Mouse (Mus musculus): ENCODE data around the gene Phip. TPM values are rescaled to one million over a fixed set of nuclear protein-coding genes. Genes with fewer than 3 reads are reported as not detected.

The Phip gene
- polyA plus RNA-seq, 1 experiment from 2014 or later = 63.6 TPM

DNA sequence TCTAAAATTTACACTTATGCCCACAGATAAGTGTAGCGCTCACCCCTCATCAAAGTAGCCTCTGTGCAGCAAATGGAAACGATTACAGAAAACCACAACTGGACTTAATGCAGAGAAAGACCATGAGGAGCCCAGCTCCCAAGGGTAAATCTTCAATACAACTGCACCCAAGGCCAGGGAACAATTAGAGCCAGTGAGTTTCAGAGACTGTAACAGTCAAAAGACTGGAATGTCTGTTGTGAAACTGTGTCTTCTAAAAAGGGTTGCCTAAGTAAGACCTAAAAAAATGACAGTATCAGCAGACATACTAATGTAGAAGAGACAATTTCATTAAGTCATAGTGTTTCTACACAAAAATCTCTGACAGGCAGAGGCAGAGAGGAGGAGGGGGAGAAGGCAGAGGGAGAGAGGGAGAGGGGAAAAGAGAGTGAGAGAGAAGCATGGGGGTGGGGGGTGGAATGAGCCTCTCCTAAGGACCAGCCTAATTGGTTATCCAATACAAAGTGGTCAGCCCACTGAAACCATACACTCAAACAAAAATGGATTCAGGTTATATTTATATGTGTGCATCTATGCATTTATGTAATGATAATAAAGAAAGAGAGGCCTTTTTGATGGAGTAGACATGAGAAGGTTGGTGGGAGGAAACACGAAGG is 113.4 kb downstream of the Phip start:
- WGBS = 84% methylated on average over 3 of the region's 3 CpGs
- H3K9ac ChIP-seq = no peak overlapping the region
- H3K9me3 ChIP-seq = no peaks in the 10 kb centered on the region
- no peaks in the 10 kb centered on the region for H3K27me3 ChIP-seq (replicated peaks)
- no peaks in the 10 kb centered on the region for H3K4me1 ChIP-seq
- peak overlapping the region; percentile 9; the same call in 1 of the 2 replicates for H3K27ac ChIP-seq
- no peak overlapping the region for H3K4me3 ChIP-seq (replicated peaks)
- no peak for ATAC-seq (ENCODE audit: insufficient read depth, low FRiP score, low read depth)
- no peaks in the 10 kb centered on the region for H3K36me3 ChIP-seq
- H3K4me2 ChIP-seq = no peak overlapping the region

DNA sequence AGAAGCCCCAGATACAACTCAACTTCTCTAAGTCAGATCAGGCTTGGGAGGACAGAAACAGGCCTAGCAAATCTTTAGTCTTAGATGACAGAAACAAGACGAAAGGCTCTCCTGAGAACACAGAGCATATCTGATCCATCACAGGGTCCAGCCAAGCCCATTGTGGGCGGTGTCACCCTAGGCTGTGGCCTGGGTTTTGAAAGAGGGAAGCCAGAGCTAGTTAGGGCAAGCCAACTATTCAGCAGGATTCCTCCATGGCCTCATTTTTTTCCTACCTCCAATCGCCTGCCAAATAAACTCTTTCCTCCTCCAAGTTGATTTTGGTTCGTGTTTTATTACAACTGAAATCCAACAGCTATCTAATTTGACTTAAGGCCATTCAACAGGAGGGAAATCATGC is 114.0 kb downstream of the Phip start:
- peak overlapping the region; percentile 9; the same call in 1 of the 2 replicates for H3K27ac ChIP-seq
- H3K4me2 ChIP-seq = no peak overlapping the region
- ATAC-seq (ENCODE audit: insufficient read depth, low FRiP score, low read depth) = no peak
- H3K27me3 ChIP-seq (replicated peaks) = no peaks in the 10 kb centered on the region
- H3K9ac ChIP-seq = no peak overlapping the region
- H3K36me3 ChIP-seq = no peaks in the 10 kb centered on the region
- no peak overlapping the region for H3K4me3 ChIP-seq (replicated peaks)
- no peaks in the 10 kb centered on the region for H3K4me1 ChIP-seq
- WGBS = 57% methylated on average over 4 of the region's 4 CpGs
- H3K9me3 ChIP-seq = no peaks in the 10 kb centered on the region

DNA sequence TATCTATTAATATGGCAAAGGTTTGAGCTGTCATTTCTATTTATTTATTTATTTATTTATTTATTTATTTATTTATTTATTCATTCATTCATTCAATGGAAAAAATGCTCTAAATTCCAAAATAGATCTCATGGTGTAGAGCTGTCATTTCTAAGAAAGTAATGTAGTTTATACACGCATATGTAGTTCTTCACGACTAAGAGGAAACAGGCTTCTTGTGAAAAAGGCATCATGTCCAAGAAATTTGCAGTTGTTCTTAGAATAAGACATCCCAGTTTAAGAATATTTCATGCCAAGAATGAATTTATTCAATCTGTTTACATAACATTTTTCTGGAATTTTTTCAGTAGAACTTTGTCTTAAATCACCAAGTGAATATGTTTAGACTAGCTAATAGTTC is 114.5 kb downstream of the Phip start:
- no peak overlapping the region for H3K4me2 ChIP-seq
- H3K4me3 ChIP-seq (replicated peaks) = no peak overlapping the region
- H3K4me1 ChIP-seq = no peaks in the 10 kb centered on the region
- WGBS = 64% methylated on average over 2 of the region's 2 CpGs
- no peaks in the 10 kb centered on the region for H3K36me3 ChIP-seq
- no peaks in the 10 kb centered on the region for H3K9me3 ChIP-seq
- no peak overlapping the region for H3K27ac ChIP-seq
- ATAC-seq (ENCODE audit: insufficient read depth, low FRiP score, low read depth) = no peak
- no peaks in the 10 kb centered on the region for H3K27me3 ChIP-seq (replicated peaks)
- no peak overlapping the region for H3K9ac ChIP-seq

DNA sequence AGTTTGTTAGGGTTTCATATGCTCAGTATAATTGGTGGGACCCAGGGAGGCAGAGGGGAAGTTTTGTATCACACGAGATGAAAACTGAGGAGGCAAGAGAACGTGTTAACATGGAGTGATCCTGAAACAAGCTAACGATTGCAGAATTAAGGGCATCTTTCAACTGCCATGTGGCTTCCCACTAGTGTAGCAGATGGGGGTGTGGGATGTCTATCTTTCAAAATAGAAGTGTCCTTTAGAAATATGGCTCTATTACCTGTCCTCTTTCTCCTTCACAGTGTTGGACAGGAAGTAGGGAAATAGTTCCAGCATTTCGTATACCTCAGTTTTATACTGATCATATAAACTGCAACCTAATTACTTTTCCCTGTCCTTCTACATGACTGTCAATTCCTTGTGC is 119.1 kb downstream of the Phip start:
- no peak overlapping the region for H3K4me2 ChIP-seq
- no peaks in the 10 kb centered on the region for H3K4me1 ChIP-seq
- no peaks in the 10 kb centered on the region for H3K36me3 ChIP-seq
- no peak overlapping the region for H3K9ac ChIP-seq
- no peaks in the 10 kb centered on the region for H3K9me3 ChIP-seq
- H3K27ac ChIP-seq = no peak overlapping the region
- no peak overlapping the region for H3K4me3 ChIP-seq (replicated peaks)
- ATAC-seq (ENCODE audit: insufficient read depth, low FRiP score, low read depth) = no peak
- no peaks in the 10 kb centered on the region for H3K27me3 ChIP-seq (replicated peaks)
- 78% methylated on average over 4 of the region's 4 CpGs for WGBS

DNA sequence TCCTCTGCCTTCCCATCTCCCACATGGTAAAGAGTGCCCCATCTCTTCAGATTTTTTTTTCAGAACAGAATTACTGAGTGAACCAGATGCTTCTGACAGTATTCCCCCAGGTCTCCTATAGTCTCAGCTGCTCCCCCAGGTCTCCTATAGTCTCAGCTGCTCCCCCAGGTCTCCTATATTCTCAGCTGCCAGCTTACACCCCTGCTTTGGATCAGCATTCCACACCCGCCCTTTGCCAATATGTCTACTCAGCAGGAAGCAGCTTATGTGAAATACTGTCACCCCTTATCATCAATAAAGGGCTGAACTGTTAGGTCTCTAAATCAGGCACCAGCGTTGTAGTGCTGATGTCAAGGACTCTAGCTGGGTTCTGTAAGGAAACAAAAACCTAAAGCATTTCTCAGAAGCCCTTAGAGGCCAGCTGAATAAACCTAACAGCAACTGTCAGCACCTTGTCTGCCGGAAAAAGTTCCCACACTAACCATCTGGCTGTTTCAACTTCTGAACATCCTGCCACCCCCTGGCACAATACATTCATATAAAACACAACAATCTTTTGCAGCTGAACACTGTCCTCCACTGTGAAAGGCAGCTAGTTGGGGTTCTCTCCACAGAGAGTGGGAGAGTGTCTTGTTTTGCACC is 120.2 kb downstream of the Phip start:
- no peak overlapping the region for H3K4me2 ChIP-seq
- no peak for ATAC-seq (ENCODE audit: insufficient read depth, low FRiP score, low read depth)
- no peaks in the 10 kb centered on the region for H3K27me3 ChIP-seq (replicated peaks)
- no peak overlapping the region for H3K27ac ChIP-seq
- no peak overlapping the region for H3K4me3 ChIP-seq (replicated peaks)
- 36% methylated on average over 3 of the region's 3 CpGs for WGBS
- H3K9ac ChIP-seq = no peak overlapping the region
- no peaks in the 10 kb centered on the region for H3K36me3 ChIP-seq
- no peaks in the 10 kb centered on the region for H3K4me1 ChIP-seq
- H3K9me3 ChIP-seq = no peaks in the 10 kb centered on the region

DNA sequence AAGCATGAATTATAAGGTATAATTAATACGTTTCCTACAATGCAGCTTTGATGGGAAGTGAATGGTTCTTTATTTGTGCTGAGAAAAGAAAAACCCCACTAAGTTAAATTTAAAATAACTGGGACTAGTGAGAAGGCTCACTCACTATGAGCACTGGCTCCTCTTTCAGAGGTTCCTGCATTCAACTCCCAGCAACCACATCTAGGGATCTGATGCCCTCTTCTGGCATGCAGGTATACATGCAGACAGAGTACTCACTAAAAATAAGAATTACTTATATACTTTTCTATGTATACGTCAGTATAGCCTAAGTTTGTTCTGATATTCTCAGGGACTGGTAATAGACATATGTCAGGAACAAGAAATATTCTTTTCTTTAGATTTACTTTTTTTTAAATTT is 121.3 kb downstream of the Phip start:
- H3K9me3 ChIP-seq = no peaks in the 10 kb centered on the region
- 47% methylated on average over 2 of the region's 2 CpGs for WGBS

DNA sequence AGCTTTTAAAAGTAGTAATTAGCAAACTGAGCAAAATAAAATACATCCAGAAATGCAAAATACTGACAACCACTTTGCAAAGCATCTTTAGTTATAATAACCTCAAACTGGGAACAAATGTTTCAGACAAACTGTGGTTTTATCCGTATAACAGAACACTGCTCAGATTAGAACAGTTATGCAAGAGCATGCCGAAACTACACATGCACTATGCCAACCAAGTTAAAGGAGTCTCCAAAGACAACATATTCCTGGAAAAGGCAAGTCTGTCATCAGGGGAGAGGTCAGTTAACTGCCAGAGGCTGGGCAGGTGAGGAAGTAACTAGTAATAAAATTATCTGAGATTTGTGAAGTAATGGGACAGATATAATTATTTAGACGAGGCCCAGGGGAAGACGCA is 132.6 kb downstream of the Phip start:
- Histone ChIP-seq H3K27ac (no peak overlapping the region), H3K27me3 (replicated peaks) (no peaks in the 10 kb centered on the region), H3K4me1 (no peaks in the 10 kb centered on the region), H3K36me3 (no peaks in the 10 kb centered on the region), H3K4me3 (replicated peaks) (no peak overlapping the region), H3K9ac (no peak overlapping the region), H3K4me2 (no peak overlapping the region), H3K9me3 (no peaks in the 10 kb centered on the region)
- WGBS = 87% methylated on average over 4 of the region's 4 CpGs
- ATAC-seq (ENCODE audit: insufficient read depth, low FRiP score, low read depth) = no peak

More for the DNA sequence above, 121.3 kb downstream of the Phip start:
- no peak overlapping the region for H3K9ac ChIP-seq
- no peak for ATAC-seq (ENCODE audit: insufficient read depth, low FRiP score, low read depth)
- no peaks in the 10 kb centered on the region for H3K36me3 ChIP-seq
- H3K4me3 ChIP-seq (replicated peaks) = no peak overlapping the region
- no peak overlapping the region for H3K4me2 ChIP-seq
- H3K27me3 ChIP-seq (replicated peaks) = no peaks in the 10 kb centered on the region
- no peak overlapping the region for H3K27ac ChIP-seq
- H3K4me1 ChIP-seq = no peaks in the 10 kb centered on the region

DNA sequence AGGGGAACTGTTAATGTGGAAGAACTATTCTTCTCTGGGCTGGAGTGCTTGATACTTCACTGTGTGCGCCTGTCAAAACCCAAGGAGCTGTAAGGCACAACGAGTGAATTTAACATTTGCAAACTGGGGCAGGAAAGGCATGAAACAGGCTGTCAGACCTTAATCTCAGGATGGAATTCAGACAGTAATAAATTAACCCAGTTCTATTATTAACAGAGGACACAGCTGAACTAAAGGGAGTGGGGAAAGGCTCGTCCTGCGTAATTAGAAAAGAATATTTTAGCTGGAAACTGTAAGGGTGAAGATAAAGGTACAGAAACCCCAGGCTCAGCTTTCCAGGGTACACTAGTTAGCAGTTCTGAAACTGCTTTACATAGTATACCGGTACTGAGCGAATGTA is 139.4 kb downstream of the Phip start:
- Histone ChIP-seq H3K36me3 (no peaks in the 10 kb centered on the region), H3K27me3 (replicated peaks) (no peaks in the 10 kb centered on the region), H3K4me1 (no peaks in the 10 kb centered on the region), H3K9ac (no peak overlapping the region), H3K27ac (no peak overlapping the region), H3K4me3 (replicated peaks) (no peak overlapping the region), H3K4me2 (no peak overlapping the region), H3K9me3 (no peaks in the 10 kb centered on the region)
- WGBS = 62% methylated on average over 6 of the region's 6 CpGs
- ATAC-seq (ENCODE audit: insufficient read depth, low FRiP score, low read depth) = no peak

DNA sequence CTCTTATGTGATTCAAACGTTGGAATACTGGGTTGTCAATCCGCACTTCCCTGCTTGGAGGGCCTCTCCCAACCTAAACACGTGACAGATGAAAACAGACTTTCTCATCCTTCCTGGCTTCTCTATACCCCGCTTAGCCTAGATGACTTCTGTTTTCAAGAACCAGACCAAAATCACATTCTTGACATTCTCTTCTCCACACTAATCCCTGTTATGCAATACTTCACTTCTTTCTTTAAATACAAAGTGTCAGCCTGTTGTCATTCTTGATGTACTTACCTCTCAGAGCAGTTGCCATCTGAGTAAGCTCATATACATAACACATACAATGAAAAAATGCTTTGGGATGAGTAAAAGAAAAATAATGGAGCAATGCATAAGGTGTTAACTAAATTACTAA is 143.4 kb downstream of the Phip start:
- no peaks in the 10 kb centered on the region for H3K9me3 ChIP-seq
- no peaks in the 10 kb centered on the region for H3K27me3 ChIP-seq (replicated peaks)
- no peaks in the 10 kb centered on the region for H3K4me1 ChIP-seq
- H3K4me3 ChIP-seq (replicated peaks) = no peak overlapping the region
- H3K36me3 ChIP-seq = no peaks in the 10 kb centered on the region
- no peak overlapping the region for H3K9ac ChIP-seq
- no peak overlapping the region for H3K27ac ChIP-seq
- no peak overlapping the region for H3K4me2 ChIP-seq
- ATAC-seq (ENCODE audit: insufficient read depth, low FRiP score, low read depth) = no peak
- 32% methylated on average over 4 of the region's 4 CpGs for WGBS

DNA sequence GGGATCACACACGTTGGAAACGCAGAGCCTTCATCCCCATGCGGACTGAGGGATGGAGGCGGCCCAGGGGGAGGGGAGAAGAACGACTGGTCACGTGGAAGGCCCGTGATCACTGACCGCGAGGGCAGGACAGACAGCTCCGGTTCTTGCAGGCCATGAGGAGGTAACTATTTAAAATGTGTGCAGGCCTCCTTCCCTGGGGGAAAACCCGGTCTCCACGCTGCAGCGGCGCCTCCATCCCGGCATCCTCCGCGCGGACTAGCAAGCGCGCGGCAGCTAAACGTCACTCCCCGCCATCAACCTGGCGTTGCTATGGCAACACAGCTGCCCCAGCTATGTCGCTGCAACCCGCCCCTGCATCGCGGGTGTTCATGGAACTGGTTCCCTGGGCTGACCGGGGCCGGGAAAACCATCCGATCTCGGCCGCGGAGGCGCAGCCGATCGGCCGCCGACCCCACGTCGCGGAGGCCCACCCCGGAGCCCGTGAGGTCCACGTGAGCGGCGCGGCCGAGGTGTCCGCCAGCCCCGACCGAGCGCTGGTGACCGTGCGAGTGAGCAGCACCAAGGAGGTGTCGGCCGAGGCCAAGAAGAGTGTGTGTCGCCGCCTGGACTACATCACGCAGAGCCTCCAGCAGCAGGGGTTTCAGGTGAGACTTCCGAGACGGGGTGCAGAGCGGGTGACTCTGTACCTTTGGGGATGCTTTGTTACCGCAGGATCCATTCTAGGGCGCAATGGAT is 145.5 kb downstream of the Phip start:
- H3K27ac ChIP-seq = peak overlapping the region; percentile 33
- H3K9ac ChIP-seq = peak overlapping the region; percentile 47
- H3K9me3 ChIP-seq = no peaks in the 10 kb centered on the region
- H3K4me2 ChIP-seq = peak overlapping the region; percentile 82
- H3K27me3 ChIP-seq (replicated peaks) = no peaks in the 10 kb centered on the region
- H3K4me1 ChIP-seq = no peaks in the 10 kb centered on the region
- H3K4me3 ChIP-seq (replicated peaks) = peak overlapping the region; percentile 59
- WGBS = under 1% methylated on average over 65 of the region's 65 CpGs
- no peaks in the 10 kb centered on the region for H3K36me3 ChIP-seq
- peak; percentile 92 for ATAC-seq (ENCODE audit: insufficient read depth, low FRiP score, low read depth)

DNA sequence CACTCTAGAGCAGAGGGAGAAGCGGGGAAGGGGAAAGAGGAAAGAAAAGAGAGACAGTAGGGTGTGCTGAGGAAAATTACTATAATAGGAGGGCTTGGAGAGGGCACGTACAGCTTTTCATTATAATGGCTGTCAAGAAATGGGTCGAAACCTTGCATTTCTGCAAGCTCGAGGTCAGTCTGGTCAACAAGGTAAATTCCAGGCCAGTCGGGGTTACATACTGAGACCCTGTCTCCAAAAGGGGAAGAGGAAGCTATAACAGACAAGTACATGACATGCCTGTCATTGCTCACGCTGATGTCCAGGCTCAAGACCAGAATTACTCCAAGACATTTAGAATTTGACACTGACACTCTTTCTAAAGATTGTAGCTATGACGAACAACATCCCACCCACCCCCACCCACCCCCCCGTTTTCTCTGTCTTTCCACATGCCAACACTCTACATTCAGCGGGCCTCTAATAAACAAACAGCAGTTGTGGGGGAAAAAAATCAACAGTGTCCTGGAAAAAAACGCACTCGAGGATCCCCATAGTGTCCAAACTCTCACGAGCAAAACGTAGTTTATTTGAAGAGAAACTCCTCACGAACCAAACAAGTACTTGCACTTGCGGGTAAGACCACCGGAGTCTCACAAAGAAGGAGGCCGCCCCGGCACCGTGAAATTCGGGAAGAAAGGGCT is 146.2 kb downstream of the Phip start, which contains the start of gene Irak1bp1:
Irak1bp1 (plus strand) TSS at position 534 of the 683 bp plus-strand sequence.
- peak within 1 kb of the TSS; percentile 59 for H3K4me3 ChIP-seq (replicated peaks)
- peak within 1 kb of the TSS; percentile 47 for H3K9ac ChIP-seq
- H3K4me2 ChIP-seq = peak within 1 kb of the TSS; percentile 82
- 9% methylated on average over 20 of the region's 20 CpGs for WGBS
- H3K27ac ChIP-seq = peak within 1 kb of the TSS; percentile 33
- ATAC-seq (ENCODE audit: insufficient read depth, low FRiP score, low read depth) = peak; percentile 27
- no peaks in the 10 kb centered on the region for H3K36me3 ChIP-seq
- H3K4me1 ChIP-seq = no peaks in the 10 kb centered on the region
- H3K9me3 ChIP-seq = no peaks in the 10 kb centered on the region
- H3K27me3 ChIP-seq (replicated peaks) = no peaks in the 10 kb centered on the region

DNA sequence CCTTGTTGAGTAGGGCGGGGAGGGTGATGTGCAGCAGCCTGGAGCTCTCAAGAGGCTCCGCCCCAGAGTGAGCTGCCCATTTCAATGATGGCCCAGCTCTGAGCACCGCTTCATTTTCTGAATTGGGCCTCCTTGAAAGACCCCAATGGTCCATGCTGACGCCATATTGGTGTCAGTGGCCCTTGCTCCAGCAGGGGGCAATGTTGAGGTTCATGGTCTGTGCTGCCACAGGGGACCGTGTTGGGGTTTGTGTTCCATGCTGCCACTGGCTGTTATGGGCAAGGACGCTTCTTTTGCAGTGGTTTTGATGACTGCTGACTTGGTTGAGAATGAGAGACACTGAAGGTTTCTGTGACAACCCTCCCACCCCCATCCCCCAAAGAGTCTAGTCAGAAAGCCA is 148.9 kb downstream of the Phip start:
- Histone ChIP-seq H3K4me3 (replicated peaks) (no peak overlapping the region), H3K4me2 (no peak overlapping the region), H3K4me1 (no peaks in the 10 kb centered on the region), H3K27me3 (replicated peaks) (no peaks in the 10 kb centered on the region), H3K9ac (no peak overlapping the region), H3K9me3 (no peaks in the 10 kb centered on the region), H3K36me3 (no peaks in the 10 kb centered on the region), H3K27ac (no peak overlapping the region)
- no peak for ATAC-seq (ENCODE audit: insufficient read depth, low FRiP score, low read depth)
- 94% methylated on average over 6 of the region's 6 CpGs for WGBS
